Mouse (Mus musculus) MEL (cell line): ENCODE results near the gene Cntnap1.
A peak's percentile ranks its signal among the peaks of the same experiment; 100 is the strongest.

Experiments
- CHD1 ChIP-seq: IDR thresholded peaks from 2 replicates; pipeline ENCODE4 v1.6.1; 2012; ENCODE audit warnings: low read depth, mild to moderate bottlenecking, inconsistent platforms, low read length, improper control_type of control experiment
- CTCF ChIP-seq, 3 experiments: IDR thresholded peaks in 2 of 3; conservative IDR thresholded peaks in 1 of 3; 2 replicates each; pipeline ENCODE4 v1.5.1; 2011 to 2012; ENCODE audit warnings: low read length in 3 of 3, low read depth in 2 of 3, mild to moderate bottlenecking in 2 of 3, improper control_type of control experiment in 1 of 3, inconsistent platforms in 1 of 3, mixed read lengths in 1 of 3, moderate library complexity in 1 of 3; ENCODE audit not compliant: control insufficient read depth in 1 of 3, insufficient read depth in 1 of 3, poor library complexity in 1 of 3, severe bottlenecking in 1 of 3
- EP300 ChIP-seq, 2 experiments: IDR thresholded peaks; 2 replicates each; pipeline ENCODE4 v1.6.1; 2011; ENCODE audit warnings: improper control_type of control experiment in 2 of 2, low read length in 2 of 2, low read depth in 1 of 2, mild to moderate bottlenecking in 1 of 2
- JUND ChIP-seq: IDR thresholded peaks from 2 replicates; pipeline ENCODE4 v1.6.1; 2011; ENCODE audit warnings: low read depth, mild to moderate bottlenecking, improper control_type of control experiment, low read length
- MAFK ChIP-seq: IDR thresholded peaks from 2 replicates; pipeline ENCODE4 v1.6.1; 2011; ENCODE audit warnings: low read depth, mild to moderate bottlenecking, low read length, improper control_type of control experiment, borderline replicate concordance
- MAX ChIP-seq: IDR thresholded peaks from 2 replicates; pipeline ENCODE4 v1.6.1; 2011; ENCODE audit warnings: low read length, improper control_type of control experiment
- NELFE ChIP-seq: IDR thresholded peaks from 2 replicates; pipeline ENCODE4 v1.6.1; 2011; ENCODE audit warnings: low read depth, low read length, improper control_type of control experiment
- POLR2A ChIP-seq, 2 experiments: IDR thresholded peaks; 2 replicates each; pipeline ENCODE4 v1.6.1; 2011 to 2012; ENCODE audit warnings: low read length in 2 of 2, mild to moderate bottlenecking in 2 of 2, control low read depth in 1 of 2, improper control_type of control experiment in 1 of 2, low read depth in 1 of 2, moderate library complexity in 1 of 2; ENCODE audit not compliant: control insufficient read depth in 1 of 2, insufficient read depth in 1 of 2, poor library complexity in 1 of 2
- POLR2AphosphoS5 ChIP-seq: IDR thresholded peaks from 2 replicates; pipeline ENCODE4 v1.6.1; 2012; ENCODE audit warnings: low read depth, borderline replicate concordance, mild to moderate bottlenecking, inconsistent platforms, low read length, moderate library complexity, mixed read lengths
- RAD21 ChIP-seq: IDR thresholded peaks from 2 replicates; pipeline ENCODE4 v1.6.1; 2011; ENCODE audit warnings: mild to moderate bottlenecking, low read depth, low read length, improper control_type of control experiment
- SIN3A ChIP-seq: IDR thresholded peaks from 2 replicates; pipeline ENCODE4 v1.6.1; 2012; ENCODE audit warnings: low read length, improper control_type of control experiment, inconsistent platforms
- ZMIZ1 ChIP-seq: IDR thresholded peaks from 2 replicates; pipeline ENCODE4 v1.6.1; 2012; ENCODE audit warnings: low read depth, mild to moderate bottlenecking, inconsistent platforms, low read length, improper control_type of control experiment, moderate library complexity

- TF ChIP-seq CTCF (IDR thresholded peaks at IDR 0.05 in 2 of 3, conservative IDR thresholded peaks at IDR 0.05 in 1 of 3; ENCODE audit: control insufficient read depth in 1 of 3, insufficient read depth in 1 of 3, low read depth in 2 of 3, low read length in 3 of 3, poor library complexity in 1 of 3, severe bottlenecking in 1 of 3) (peak; percentile 88 to 95 (median 93)), MAFK (no peak), MAX (no peak), POLR2AphosphoS5 (no peak), EP300 (IDR thresholded peaks at IDR 0.05; ENCODE audit: low read depth in 1 of 2, low read length in 2 of 2) (no peak), POLR2A (IDR thresholded peaks at IDR 0.05; ENCODE audit: control insufficient read depth in 1 of 2, insufficient read depth in 1 of 2, low read depth in 1 of 2, low read length in 2 of 2, poor library complexity in 1 of 2) (no peak), RAD21 (peak; percentile 75), SIN3A (no peak), CHD1 (no peak), JUND (no peak), ZMIZ1 (no peak), NELFE (no peak)
Observed at GRCm38 (mm10) chr11:101200986-101201385, 30.7 kb downstream of the Cntnap1 start.
